Mouse (Mus musculus) kidney, adult 2 months (tissue): ENCODE measurements around the gene Nlgn1.
"Not testable (repeated sequence)": the region's sequence is repeated elsewhere in the genome, so short reads cannot be mapped to it uniquely, and the experiment has no call there.

Source experiments
- CTCF ChIP-seq: fragments of 200-500 bp; conservative IDR thresholded peaks from 2 replicates; pipeline ENCODE4 v1.5.1; 2011; ENCODE audit warnings: low read depth, mild to moderate bottlenecking, control low read depth, low read length, moderate library complexity, mixed read lengths; ENCODE audit not compliant: insufficient read depth, insufficient read length
- POLR2A ChIP-seq: fragments of 200-500 bp; IDR thresholded peaks from one replicate; pipeline ENCODE4 v1.6.1; 2011; ENCODE audit warnings: low read depth, low read length, control low read depth

GRCm38 (mm10) chr3:25558513-25558912 lies 773.7 kb downstream of the Nlgn1 start:
- not testable (repeated sequence) for TF ChIP-seq POLR2A, CTCF
